Mouse (Mus musculus) neural tube, embryonic 11.5 days (tissue): ENCODE measurements around the gene Ostn. TPM values are rescaled to one million over a fixed set of nuclear protein-coding genes. Genes with fewer than 3 reads are reported as not detected.
A peak's percentile ranks its signal among the peaks of the same experiment; 100 is the strongest.

Experiments
- ATAC-seq: fragments of 200-750 bp; cut with Nextera tagmentation; 2 replicates; pipeline ENCODE4 v1.8.0; 2017; ENCODE audit warnings: moderate number of reproducible peaks, mild to moderate bottlenecking, moderate TSS enrichment, moderate library complexity; ENCODE audit not compliant: insufficient read depth, low FRiP score, low TSS enrichment
- DNase-seq: peaks from one replicate; pipeline ENCODE4 v3.0.0-alpha.2; 2015; ENCODE audit warnings: low spot score
- H3K27ac ChIP-seq: fragments of 300-500 bp; sonication (generic); 2 replicates; pipeline ENCODE4 v1.5.1; 2014; ENCODE audit warnings: low read depth, mild to moderate bottlenecking, low read length
- H3K27me3 ChIP-seq: fragments of 300-500 bp; sonication (generic); 2 replicates; pipeline ENCODE4 v1.6.1; 2014; ENCODE audit warnings: mild to moderate bottlenecking, low read length, mixed read lengths; ENCODE audit not compliant: control insufficient read depth, insufficient read depth
- H3K36me3 ChIP-seq: fragments of 300-500 bp; sonication (generic); 2 replicates; pipeline ENCODE4 v1.6.1; 2014; ENCODE audit warnings: mild to moderate bottlenecking, low read length, moderate library complexity, mixed read lengths; ENCODE audit not compliant: control insufficient read depth, insufficient read depth
- H3K4me1 ChIP-seq: fragments of 300-500 bp; sonication (generic); 2 replicates; pipeline ENCODE4 v1.6.1; 2014; ENCODE audit warnings: low read length, mixed read lengths; ENCODE audit not compliant: control insufficient read depth, insufficient read depth
- H3K4me2 ChIP-seq: fragments of 300-500 bp; sonication (generic); 2 replicates; pipeline ENCODE4 v1.6.1; 2014; ENCODE audit warnings: low read depth, mild to moderate bottlenecking, moderate library complexity
- H3K4me3 ChIP-seq: fragments of 300-500 bp; sonication (generic); 2 replicates; pipeline ENCODE4 v1.5.1; 2014; ENCODE audit warnings: low read depth, low read length
- H3K9ac ChIP-seq: fragments of 300-500 bp; sonication (generic); 2 replicates; pipeline ENCODE4 v1.6.1; 2014; ENCODE audit warnings: mild to moderate bottlenecking, low read length
- H3K9me3 ChIP-seq: fragments of 300-500 bp; sonication (generic); 2 replicates; pipeline ENCODE4 v1.6.1; 2016; ENCODE audit warnings: low read length; ENCODE audit not compliant: control insufficient read depth
- WGBS: fragments of 180-500 bp; shearing (Covaris S2); extraction: QIAGEN DNeasy Blood & Tissue Kit; methylation state at CpG from one replicate; pipeline ENCODE4 v1.1.7; 2014; 5-methylcytosine and 5-hydroxymethylcytosine counted together
- polyA plus RNA-seq: library from polyadenylated mRNA; unstranded; fragments of >200 nt; fragmentation: Nextera tagmentation; extraction: Ambion mirVana; gene quantifications from 2 replicates; pipeline ENCODE4 v1.2.1, GENCODE M21; 2014

The Ostn gene
- polyA plus RNA-seq, 1 experiment from 2014 or later: not detected

DNA sequence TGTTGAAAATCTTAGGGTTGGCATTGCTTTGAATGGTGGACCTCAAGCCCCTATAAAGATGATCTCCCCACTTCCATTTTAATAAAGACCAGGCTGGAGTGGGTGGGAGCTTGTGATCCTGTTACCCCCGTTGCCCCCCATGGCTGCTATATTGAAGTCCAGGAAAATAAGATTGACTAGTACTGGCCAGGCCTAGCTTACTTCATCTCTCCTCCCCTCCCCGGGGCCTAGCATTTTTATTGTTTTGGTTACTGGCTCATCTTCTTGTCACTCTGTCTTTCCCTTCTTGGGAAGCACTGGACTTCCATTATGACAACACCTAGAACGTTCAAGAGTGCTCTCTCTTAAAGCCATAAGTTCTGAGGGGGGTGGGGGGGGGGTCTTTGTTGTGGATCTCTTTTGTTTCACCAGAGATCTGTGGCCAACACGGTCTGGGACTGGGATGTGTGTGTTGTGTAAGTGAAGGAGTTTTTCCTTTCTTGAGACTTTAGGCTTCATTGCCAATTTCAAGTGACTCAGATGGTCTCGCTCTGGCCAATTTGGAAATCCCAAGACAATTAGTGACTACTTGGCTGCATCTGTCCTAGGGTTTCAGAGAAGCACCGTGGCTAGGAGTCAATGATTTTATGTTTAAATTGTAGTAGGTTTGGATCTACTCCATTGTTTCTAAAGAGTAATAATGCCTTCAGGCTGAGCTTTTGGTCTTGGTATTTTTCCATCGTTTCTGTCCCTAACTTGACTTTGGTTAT is 82.4 kb downstream of the Ostn start:
- Histone ChIP-seq H3K4me2 (peak overlapping the region; percentile 70), H3K4me1 (peaks cover 10% of the 10 kb centered on the region), H3K36me3 (no peaks in the 10 kb centered on the region), H3K27ac (peak overlapping the region; percentile 96), H3K27me3 (no peaks in the 10 kb centered on the region), H3K4me3 (peak overlapping the region; percentile 91), H3K9ac (peak overlapping the region; percentile 96), H3K9me3 (no peaks in the 10 kb centered on the region)
- 31% methylated on average over 7 of the region's 7 CpGs for whole genome bisulfite sequencing
- ATAC-seq (peak; percentile 5), DNase-seq (peak; percentile 14)

DNA sequence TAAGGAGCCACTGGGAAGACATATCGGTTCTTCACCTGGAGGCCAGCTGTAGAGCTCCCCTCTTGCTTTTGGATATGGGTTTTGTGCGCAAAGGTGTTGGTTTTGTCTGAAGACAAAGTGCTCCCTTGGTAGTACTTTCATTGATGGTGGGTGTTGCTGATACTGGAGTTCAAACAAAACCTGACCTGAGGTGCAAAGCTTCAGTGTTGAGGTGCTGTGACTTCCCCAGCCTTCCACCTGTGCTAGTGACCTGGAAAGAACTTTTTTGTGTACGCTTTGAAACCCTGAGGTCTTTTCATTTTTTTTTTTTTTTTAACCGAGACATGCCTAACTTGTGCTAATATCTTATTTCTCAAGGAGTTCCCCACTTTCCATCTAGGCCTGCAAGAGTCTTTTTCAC is 83.0 kb downstream of the Ostn start:
- H3K9ac ChIP-seq: peak overlapping the region; percentile 96; the same call in 1 of the 2 replicates
- H3K4me1 ChIP-seq: peaks cover 10% of the 10 kb centered on the region
- H3K4me2 ChIP-seq: peak overlapping the region; percentile 70
- H3K27ac ChIP-seq: no peak overlapping the region
- no peaks in the 10 kb centered on the region for H3K9me3 ChIP-seq
- ATAC-seq (no peak), DNase-seq (no peak)
- peak overlapping the region; percentile 91 for H3K4me3 ChIP-seq
- H3K27me3 ChIP-seq: no peaks in the 10 kb centered on the region
- WGBS: 89% methylated on average over 4 of the region's 4 CpGs
- no peaks in the 10 kb centered on the region for H3K36me3 ChIP-seq

DNA sequence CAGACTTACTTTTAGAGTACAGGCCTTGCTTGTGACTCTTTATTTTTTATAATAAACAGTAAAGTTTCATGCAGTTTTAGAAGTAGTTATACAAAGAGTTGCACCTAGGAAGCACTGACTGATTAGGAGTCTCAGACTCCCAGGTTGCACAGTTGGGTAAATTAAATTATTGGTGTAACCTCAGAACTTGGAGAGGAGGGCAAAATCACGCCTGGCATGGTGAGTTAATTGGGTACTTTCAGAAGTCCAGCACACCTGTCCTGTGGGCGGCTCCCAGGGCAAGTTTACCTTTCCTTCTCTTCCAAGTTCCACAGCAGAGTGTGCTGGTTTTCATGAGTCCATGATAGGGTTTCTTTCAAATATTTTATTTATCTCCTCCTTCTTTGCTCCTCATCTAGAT is 84.6 kb downstream of the Ostn start:
- WGBS: 85% methylated on average over 2 of the region's 2 CpGs

DNA sequence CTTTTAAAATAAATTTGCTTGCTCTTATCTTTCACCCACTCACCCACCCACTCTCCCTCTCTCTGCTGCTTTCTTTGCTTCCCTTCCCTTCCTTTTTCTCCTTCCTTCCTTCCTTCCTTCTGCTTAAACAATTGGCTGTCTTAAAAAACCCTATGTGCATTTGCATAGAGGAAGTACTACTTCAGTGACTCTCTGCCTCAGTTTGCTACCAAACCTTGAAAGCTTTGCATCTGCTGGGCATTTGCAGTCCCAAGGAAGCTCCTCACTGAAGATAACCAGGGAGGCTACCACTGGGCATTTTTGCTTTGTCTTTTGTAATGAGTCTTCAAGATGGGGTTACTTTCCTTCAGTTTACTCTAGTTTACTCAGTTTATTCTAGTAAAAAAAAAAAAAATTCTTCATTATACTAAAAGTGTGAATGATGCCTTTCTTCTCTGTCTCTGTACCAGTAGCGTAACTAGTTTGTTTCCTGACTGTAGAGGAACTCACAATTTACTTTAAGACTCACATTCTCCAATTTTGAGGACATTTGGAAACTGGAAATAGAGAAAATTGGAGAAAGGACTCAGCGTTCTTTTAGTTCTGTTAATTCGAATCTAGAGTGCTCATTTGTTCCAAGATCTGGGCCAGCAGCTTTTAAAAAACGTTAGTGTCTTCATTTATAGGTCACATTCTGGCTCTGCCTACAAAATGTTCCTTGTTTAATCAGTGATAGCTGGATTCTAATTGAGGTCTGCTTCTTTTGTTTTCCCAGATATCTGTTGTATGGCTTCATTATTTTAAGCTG is 88.2 kb downstream of the Ostn start:
- Histone ChIP-seq H3K36me3 (no peaks in the 10 kb centered on the region), H3K4me2 (no peak overlapping the region), H3K27ac (no peak overlapping the region), H3K9ac (no peak overlapping the region), H3K4me3 (no peak overlapping the region), H3K27me3 (no peaks in the 10 kb centered on the region), H3K4me1 (peaks cover 5% of the 10 kb centered on the region), H3K9me3 (no peaks in the 10 kb centered on the region)
- WGBS: 91% methylated on average over 4 of the region's 4 CpGs
- ATAC-seq (no peak), DNase-seq (no peak)

More for the DNA sequence above, 84.6 kb downstream of the Ostn start:
- Histone ChIP-seq H3K4me1 (peaks cover 10% of the 10 kb centered on the region), H3K36me3 (no peaks in the 10 kb centered on the region), H3K4me2 (no peak overlapping the region), H3K27ac (no peak overlapping the region), H3K9me3 (no peaks in the 10 kb centered on the region), H3K9ac (no peak overlapping the region), H3K27me3 (no peaks in the 10 kb centered on the region), H3K4me3 (no peak overlapping the region)
- ATAC-seq (no peak), DNase-seq (no peak)

DNA sequence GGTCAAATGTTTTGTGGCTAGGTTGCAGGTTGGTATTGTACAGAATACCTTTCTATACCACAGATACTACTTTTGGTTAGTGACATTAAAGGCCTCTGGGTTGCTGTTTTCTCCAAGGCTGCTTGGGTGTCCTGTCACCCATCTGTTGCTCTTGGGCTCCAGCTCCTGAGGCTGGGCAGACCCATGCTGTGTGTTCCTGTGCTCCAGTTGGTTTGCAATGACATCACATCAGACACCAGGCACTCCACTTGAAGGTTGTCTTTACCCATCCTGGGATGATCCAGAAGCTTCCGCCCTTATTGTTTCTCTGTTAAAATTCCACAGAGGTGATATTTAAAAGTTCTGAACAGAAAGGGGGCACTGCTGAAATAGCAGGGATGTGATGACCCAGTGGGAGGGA is 89.7 kb downstream of the Ostn start:
- Histone ChIP-seq H3K27me3 (no peaks in the 10 kb centered on the region), H3K36me3 (no peaks in the 10 kb centered on the region), H3K4me1 (no peaks in the 10 kb centered on the region), H3K9me3 (no peaks in the 10 kb centered on the region), H3K27ac (no peak overlapping the region), H3K9ac (no peak overlapping the region), H3K4me3 (no peak overlapping the region), H3K4me2 (no peak overlapping the region)
- ATAC-seq: no peak
- DNase-seq: no peak
- 97% methylated on average over 1 of the region's 1 CpGs for WGBS

DNA sequence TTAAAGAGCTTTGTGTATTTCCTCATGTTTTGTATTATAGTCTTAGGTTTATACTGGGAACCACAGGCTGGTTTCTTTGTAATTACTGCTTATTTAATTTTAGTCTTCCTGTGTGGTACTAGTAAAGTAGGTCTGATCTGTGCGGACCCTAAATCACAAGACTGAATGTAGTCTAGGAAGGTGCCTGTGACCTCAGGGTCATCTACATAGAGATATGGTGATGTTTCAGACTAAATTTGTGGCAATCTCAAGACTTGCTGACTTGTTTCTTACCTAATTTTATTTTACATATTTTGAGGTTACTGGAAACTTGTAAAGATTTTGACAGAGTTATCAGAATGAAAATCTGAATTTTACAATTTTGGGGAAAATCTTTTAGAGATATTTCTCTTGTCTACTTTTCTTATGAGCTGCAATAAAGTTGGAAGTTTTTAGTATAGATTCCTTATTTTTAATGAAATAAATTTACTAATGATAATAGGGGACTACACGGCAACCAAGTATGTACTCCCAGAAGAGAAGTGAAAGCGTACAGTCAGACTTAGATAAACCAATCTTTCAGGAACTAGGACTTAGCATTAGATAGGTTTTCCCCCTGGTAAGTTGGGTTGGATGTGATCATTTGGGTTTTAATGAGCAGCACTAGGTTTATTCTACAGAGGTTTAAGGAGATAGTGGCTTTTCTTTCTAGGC is 91.9 kb downstream of the Ostn start:
- ATAC-seq (no peak), DNase-seq (no peak)
- no peaks in the 10 kb centered on the region for H3K4me1 ChIP-seq
- no peaks in the 10 kb centered on the region for H3K27me3 ChIP-seq
- no peak overlapping the region for H3K9ac ChIP-seq
- no peak overlapping the region for H3K4me3 ChIP-seq
- no peaks in the 10 kb centered on the region for H3K9me3 ChIP-seq
- no peaks in the 10 kb centered on the region for H3K36me3 ChIP-seq
- H3K4me2 ChIP-seq: no peak overlapping the region
- no peak overlapping the region for H3K27ac ChIP-seq
- over 99% methylated on average over 3 of the region's 3 CpGs for WGBS

DNA sequence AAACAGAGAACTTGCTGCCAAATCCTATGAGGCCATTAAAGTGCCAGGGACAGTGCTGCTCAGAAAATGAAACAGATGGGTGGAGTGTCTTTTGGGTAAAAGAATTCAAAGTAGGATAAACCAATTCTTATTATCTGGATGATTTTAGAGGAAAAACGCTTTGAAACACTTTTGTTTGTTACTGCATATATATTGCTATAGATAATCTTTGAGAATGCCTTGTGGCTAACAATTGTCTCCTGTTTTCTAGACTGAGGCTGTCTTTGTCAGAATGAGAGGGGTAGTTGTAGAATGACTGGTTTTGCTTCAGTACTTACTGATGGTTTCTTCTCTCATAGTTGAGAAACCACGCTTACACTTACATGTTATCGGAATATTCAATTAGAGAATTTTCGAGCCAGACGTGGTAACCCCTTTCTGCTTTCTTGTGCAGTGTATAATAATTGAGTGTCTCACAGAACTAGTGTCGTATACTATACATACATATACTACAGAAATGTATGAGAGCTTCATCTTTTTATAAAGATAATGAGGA is 92.5 kb downstream of the Ostn start:
- Histone ChIP-seq H3K27me3 (no peaks in the 10 kb centered on the region), H3K9ac (no peak overlapping the region), H3K36me3 (no peaks in the 10 kb centered on the region), H3K4me1 (no peaks in the 10 kb centered on the region), H3K9me3 (no peaks in the 10 kb centered on the region), H3K4me3 (no peak overlapping the region), H3K27ac (no peak overlapping the region), H3K4me2 (no peak overlapping the region)
- DNase-seq (no peak), ATAC-seq (no peak)
- 90% methylated on average over 6 of the region's 6 CpGs for WGBS
